Mouse (Mus musculus) midbrain, embryonic 15.5 days (tissue): Measurements from ENCODE around the gene Evi5. TPM values are rescaled to one million over a fixed set of nuclear protein-coding genes. Genes with fewer than 3 reads are reported as not detected.

Experiments
- ATAC-seq: fragments of 200-750 bp; cut with Nextera tagmentation; replicated peaks from 2 replicates; pipeline ENCODE4 v1.8.0; 2017; ENCODE audit warnings: moderate TSS enrichment
- H3K27ac ChIP-seq: fragments of 300-500 bp; sonication (generic); 2 replicates; pipeline ENCODE4 v1.5.1; 2015; ENCODE audit warnings: mild to moderate bottlenecking, inconsistent platforms
- H3K27me3 ChIP-seq: fragments of 300-500 bp; sonication (generic); replicated peaks from 2 replicates; pipeline ENCODE4 v1.6.1; 2015; ENCODE audit warnings: inconsistent platforms
- H3K36me3 ChIP-seq: fragments of 300-500 bp; sonication (generic); replicated peaks from 2 replicates; pipeline ENCODE4 v1.6.1; 2015; ENCODE audit warnings: inconsistent platforms
- H3K4me1 ChIP-seq: fragments of 300-500 bp; sonication (generic); 2 replicates; pipeline ENCODE4 v1.6.1; 2015; ENCODE audit warnings: inconsistent platforms
- H3K4me2 ChIP-seq: fragments of 300-500 bp; sonication (generic); 2 replicates; pipeline ENCODE4 v1.6.1; 2015; ENCODE audit warnings: inconsistent platforms, mild to moderate bottlenecking, moderate library complexity
- H3K4me3 ChIP-seq: fragments of 300-500 bp; sonication (generic); 2 replicates; pipeline ENCODE4 v1.5.1; 2015; ENCODE audit warnings: mild to moderate bottlenecking, inconsistent platforms
- H3K9ac ChIP-seq: fragments of 300-500 bp; sonication (generic); 2 replicates; pipeline ENCODE4 v1.6.1; 2015; ENCODE audit warnings: mild to moderate bottlenecking, inconsistent platforms
- H3K9me3 ChIP-seq: fragments of 300-500 bp; sonication (generic); 2 replicates; pipeline ENCODE4 v1.6.1; 2016; ENCODE audit warnings: inconsistent platforms
- WGBS: fragments of 180-500 bp; shearing (Covaris S2); methylation state at CpG from one replicate; pipeline ENCODE4 v1.1.7; 2015; ENCODE audit warnings: mixed read lengths; 5-methylcytosine and 5-hydroxymethylcytosine counted together
- polyA plus RNA-seq: library from polyadenylated mRNA; unstranded; fragments of >200 nt; fragmentation: Nextera tagmentation; extraction: Ambion mirVana; gene quantifications from 2 replicates; pipeline ENCODE4 v1.2.1, GENCODE M21; 2015

Gene Evi5
- polyA plus RNA-seq, 1 experiment from 2014 or later, result 48.5 TPM

DNA sequence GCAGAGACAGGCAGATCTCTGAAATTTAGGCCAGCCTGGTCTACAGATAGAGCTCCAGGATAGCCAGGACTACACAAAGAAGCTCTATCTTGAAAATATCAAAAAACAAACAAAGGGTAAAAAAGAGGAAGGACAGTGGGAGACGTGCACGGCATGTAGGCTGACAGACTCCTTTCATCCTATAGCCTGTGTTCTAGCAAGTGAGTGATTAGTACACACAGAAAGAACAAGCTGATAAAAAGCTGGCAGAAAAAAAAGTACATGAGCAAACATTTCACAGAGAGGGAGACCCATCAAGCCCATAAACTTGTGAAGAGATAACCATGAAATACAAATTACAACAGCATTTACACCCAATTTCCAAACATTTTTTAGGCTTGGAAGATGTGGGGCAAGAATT lies 163.2 kb downstream of the Evi5 start:
- no peaks in the 10 kb centered on the region for H3K4me1 ChIP-seq
- H3K4me3 ChIP-seq, result no peak overlapping the region
- no peak for ATAC-seq
- no peak overlapping the region for H3K4me2 ChIP-seq
- WGBS, result 77% methylated on average over 2 of the region's 2 CpGs
- H3K9ac ChIP-seq, result no peak overlapping the region
- no peaks in the 10 kb centered on the region for H3K9me3 ChIP-seq
- peaks cover 6% of the 10 kb centered on the region for H3K27me3 ChIP-seq
- H3K36me3 ChIP-seq, result no peaks in the 10 kb centered on the region
- H3K27ac ChIP-seq, result no peak overlapping the region

DNA sequence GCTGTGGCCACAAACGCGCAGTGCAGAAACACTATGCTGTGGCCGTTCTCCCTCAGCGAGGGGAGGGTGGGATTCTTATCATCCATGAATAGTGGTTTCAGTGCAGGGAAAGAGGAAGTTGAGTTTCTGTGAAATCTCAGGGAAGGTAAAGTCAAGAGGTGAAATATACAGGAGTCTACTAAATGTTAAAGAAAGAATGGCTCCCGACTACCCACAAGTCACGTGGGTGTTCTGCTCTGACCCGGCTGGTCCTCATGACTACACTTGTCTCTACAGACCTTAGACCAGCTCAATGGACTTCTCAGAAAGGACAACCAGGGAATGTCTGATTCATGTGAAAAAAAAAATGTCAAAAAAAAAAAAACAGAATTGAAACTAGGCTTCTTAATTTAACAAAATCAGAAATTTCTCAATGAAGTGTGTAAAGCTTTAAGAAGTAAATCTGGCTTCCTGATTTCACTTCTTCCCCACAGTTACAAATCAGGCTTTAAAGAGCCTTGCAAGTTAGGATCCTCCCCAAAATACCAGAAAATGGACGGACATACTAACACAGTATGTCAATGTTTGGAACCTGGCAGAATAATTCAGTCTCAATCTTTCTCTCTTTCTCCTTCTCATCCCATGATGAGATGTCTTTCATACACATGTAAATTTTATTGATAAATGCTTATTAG lies 166.6 kb downstream of the Evi5 start:
- no peak for ATAC-seq
- H3K27ac ChIP-seq, result no peak overlapping the region
- H3K27me3 ChIP-seq, result no peaks in the 10 kb centered on the region
- H3K4me2 ChIP-seq, result no peak overlapping the region
- H3K4me3 ChIP-seq, result no peak overlapping the region
- H3K36me3 ChIP-seq, result no peaks in the 10 kb centered on the region
- 91% methylated on average over 8 of the region's 8 CpGs for WGBS
- no peak overlapping the region for H3K9ac ChIP-seq
- H3K9me3 ChIP-seq, result no peaks in the 10 kb centered on the region
- no peaks in the 10 kb centered on the region for H3K4me1 ChIP-seq

DNA sequence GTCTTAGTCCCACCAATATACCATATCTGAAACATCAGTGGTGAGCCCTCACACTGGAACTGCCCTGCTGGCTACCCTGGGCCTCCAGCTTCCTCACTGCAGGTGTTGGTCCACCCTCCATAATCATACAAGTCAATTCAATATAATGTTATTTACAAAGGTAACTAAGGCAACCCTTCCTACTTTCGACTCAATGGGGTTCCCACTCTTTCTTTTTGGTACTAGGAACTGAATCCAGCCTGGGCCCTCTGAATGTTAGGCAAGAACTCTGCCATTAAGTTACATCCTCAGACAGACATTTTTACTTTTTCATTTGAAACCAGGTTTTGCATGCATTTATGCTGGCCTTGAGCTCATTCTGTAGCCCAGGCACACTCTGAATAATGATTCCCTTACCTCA lies 168.6 kb downstream of the Evi5 start:
- 94% methylated on average over 1 of the region's 1 CpGs for WGBS
- H3K4me2 ChIP-seq, result no peak overlapping the region
- no peak overlapping the region for H3K4me3 ChIP-seq
- H3K4me1 ChIP-seq, result no peaks in the 10 kb centered on the region
- H3K27me3 ChIP-seq, result no peaks in the 10 kb centered on the region
- no peaks in the 10 kb centered on the region for H3K9me3 ChIP-seq
- H3K9ac ChIP-seq, result no peak overlapping the region
- no peak overlapping the region for H3K27ac ChIP-seq
- no peak for ATAC-seq
- no peaks in the 10 kb centered on the region for H3K36me3 ChIP-seq

DNA sequence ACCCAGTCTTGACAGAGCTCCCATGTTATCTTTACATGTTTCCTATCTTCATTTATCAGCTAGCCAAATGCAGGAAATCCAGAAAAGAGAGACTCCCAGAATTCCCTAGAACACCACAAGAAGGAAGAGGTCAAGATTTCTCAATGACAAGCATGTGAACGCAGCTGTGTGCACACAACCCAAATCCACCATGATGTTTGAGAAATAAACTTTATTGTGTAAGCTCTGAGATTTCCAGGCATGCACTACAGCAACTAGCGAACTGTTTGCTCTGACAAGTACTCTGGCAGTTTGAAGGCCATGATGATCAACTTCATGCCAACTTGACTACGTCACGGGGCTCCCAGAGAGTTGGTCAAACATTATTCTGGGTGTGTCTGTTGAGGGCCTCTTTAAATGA lies 169.2 kb downstream of the Evi5 start:
- ATAC-seq, result no peak
- no peaks in the 10 kb centered on the region for H3K36me3 ChIP-seq
- no peak overlapping the region for H3K4me3 ChIP-seq
- H3K9ac ChIP-seq, result no peak overlapping the region
- WGBS, result 91% methylated on average over 4 of the region's 4 CpGs
- H3K27me3 ChIP-seq, result no peaks in the 10 kb centered on the region
- no peak overlapping the region for H3K27ac ChIP-seq
- no peak overlapping the region for H3K4me2 ChIP-seq
- no peaks in the 10 kb centered on the region for H3K9me3 ChIP-seq
- no peaks in the 10 kb centered on the region for H3K4me1 ChIP-seq

DNA sequence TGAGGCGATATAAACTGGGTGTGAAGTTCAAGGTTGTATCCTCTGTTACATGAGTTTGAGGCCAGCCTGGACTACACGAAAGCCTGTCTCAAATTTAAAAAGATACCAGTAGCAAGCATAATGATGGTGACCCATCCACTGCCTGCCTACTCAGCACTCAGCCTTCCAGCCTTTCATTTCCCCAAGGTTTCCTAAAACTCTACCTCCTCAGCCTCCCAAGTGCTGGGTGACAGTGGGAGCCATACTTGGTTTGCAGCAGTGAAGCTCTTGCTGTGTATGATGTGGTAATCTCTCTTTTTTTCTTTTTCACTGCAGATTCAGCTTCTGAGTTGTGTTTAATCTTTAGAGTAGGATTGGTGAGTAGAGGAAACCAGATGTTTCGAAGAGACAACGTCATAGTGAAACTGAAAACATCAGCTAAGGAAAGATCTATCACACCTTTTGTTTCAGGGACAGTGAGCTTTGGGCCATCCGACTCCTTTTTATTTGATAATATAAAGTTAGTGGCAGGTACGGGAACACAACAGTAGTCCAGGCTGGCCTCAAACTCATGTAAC lies 171.6 kb downstream of the Evi5 start:
- no peaks in the 10 kb centered on the region for H3K27me3 ChIP-seq
- no peaks in the 10 kb centered on the region for H3K4me1 ChIP-seq
- H3K36me3 ChIP-seq, result no peaks in the 10 kb centered on the region
- no peak for ATAC-seq
- H3K9me3 ChIP-seq, result no peaks in the 10 kb centered on the region
- WGBS, result 88% methylated on average over 6 of the region's 6 CpGs
- H3K4me2 ChIP-seq, result no peak overlapping the region
- H3K4me3 ChIP-seq, result no peak overlapping the region
- no peak overlapping the region for H3K27ac ChIP-seq
- H3K9ac ChIP-seq, result no peak overlapping the region

DNA sequence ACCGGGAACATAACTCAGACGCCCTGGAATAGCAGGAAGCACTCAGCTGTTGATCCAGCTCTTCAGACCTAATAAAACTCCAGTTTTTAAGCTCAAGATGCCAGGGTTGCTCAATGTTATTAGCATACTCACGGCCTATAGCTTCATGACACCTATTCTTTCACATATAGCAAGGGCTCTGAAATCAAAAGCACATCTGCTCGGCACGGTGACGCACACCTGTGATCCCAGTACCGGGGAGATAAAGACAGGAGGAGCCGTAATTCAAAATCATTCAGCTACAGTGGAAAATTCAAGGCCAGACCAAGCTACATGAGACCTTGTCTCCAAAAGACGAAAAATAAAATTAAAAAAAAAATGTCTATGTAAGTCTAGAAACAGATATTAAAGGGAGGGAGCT lies 173.2 kb downstream of the Evi5 start:
- 88% methylated on average over 9 of the region's 9 CpGs for WGBS

DNA sequence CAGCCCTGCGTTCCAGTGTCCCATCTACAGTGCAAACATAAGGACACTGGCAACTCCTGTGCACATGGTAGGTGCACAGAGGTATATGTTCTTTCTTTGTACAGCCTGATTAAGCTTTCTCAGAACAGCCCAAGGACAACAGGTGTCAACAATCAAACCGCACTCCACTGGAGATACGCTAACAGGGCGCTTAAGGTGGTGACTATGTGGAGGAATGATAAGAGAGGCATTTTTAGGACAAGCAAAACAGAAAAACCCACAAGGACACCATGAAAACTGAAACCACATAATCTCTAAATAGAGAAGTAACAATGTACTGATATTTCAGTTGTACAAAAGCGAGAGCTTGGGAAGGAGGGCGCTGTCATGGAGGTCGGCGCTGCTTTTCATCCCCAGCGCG lies 174.0 kb downstream of the Evi5 start:
- whole genome bisulfite sequencing, result 94% methylated on average over 10 of the region's 10 CpGs
- no peak for ATAC-seq
- Histone ChIP-seq H3K27me3 (no peaks in the 10 kb centered on the region), H3K4me1 (no peaks in the 10 kb centered on the region), H3K9me3 (no peaks in the 10 kb centered on the region), H3K4me2 (no peak overlapping the region), H3K27ac (no peak overlapping the region), H3K4me3 (no peak overlapping the region), H3K9ac (no peak overlapping the region), H3K36me3 (no peaks in the 10 kb centered on the region)

More for the DNA sequence above, 173.2 kb downstream of the Evi5 start:
- Histone ChIP-seq H3K9ac (no peak overlapping the region), H3K4me3 (no peak overlapping the region), H3K4me2 (no peak overlapping the region), H3K27me3 (no peaks in the 10 kb centered on the region), H3K36me3 (no peaks in the 10 kb centered on the region), H3K27ac (no peak overlapping the region), H3K4me1 (no peaks in the 10 kb centered on the region), H3K9me3 (no peaks in the 10 kb centered on the region)
- ATAC-seq, result no peak

DNA sequence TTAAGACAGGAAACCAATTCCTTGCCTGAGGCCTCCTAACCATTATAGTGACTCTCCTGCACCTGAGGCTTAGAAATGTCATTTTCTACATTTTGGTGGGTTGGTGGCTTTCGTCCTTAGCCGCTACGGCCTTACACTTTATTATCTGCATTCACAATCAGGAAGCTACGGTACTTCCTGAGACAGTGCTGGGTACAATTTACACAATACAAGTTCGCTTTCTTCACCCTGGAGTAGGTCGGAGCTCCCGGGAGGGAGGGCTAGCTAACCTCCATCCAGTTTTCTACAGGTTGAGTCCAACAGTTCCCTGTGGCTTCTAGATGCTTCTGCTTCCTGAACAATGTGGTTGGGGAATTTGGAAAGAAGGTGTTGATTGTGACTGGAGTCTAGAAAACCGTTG lies 176.0 kb downstream of the Evi5 start:
- Histone ChIP-seq H3K36me3 (no peaks in the 10 kb centered on the region), H3K4me3 (no peak overlapping the region), H3K27ac (no peak overlapping the region), H3K4me1 (no peaks in the 10 kb centered on the region), H3K9me3 (no peaks in the 10 kb centered on the region), H3K27me3 (no peaks in the 10 kb centered on the region), H3K9ac (no peak overlapping the region), H3K4me2 (no peak overlapping the region)
- WGBS, result 85% methylated on average over 8 of the region's 8 CpGs
- no peak for ATAC-seq

DNA sequence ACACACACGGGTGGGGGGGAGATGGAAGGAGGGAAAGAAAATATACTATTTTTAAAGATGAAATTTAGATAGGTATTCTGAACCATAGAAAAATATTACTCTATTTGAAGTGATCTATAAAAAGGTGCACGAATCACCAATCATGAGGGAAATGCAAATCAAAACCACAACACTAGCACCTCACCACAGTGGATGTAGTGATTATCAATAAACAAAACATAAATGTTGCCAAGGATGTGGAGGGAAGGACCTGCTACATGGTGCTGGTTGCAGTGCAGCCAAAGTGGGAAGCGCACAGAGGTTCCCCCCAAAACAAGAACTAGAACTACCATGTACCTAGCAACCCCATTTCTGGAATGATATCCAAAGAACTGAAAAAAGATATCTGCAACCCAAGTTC lies 179.9 kb downstream of the Evi5 start:
- 70% methylated on average over 3 of the region's 3 CpGs for WGBS
- no peak overlapping the region for H3K27ac ChIP-seq
- H3K36me3 ChIP-seq, result no peaks in the 10 kb centered on the region
- no peak overlapping the region for H3K4me2 ChIP-seq
- no peak overlapping the region for H3K9ac ChIP-seq
- H3K27me3 ChIP-seq, result peaks cover 4% of the 10 kb centered on the region; the same call in 1 of the 2 replicates
- no peak for ATAC-seq
- H3K4me1 ChIP-seq, result no peaks in the 10 kb centered on the region
- H3K9me3 ChIP-seq, result no peaks in the 10 kb centered on the region
- H3K4me3 ChIP-seq, result no peak overlapping the region

Other genes starting within 250 kb of the Evi5 start
- gene Gfi1, start 149.1 kb downstream of the Evi5 start, polyA plus RNA-seq, result not detected in 2 replicates
- gene Ube2d2b, start 45.0 kb downstream of the Evi5 start, polyA plus RNA-seq, result 0.13 and 0.22 TPM in 2 replicates
- gene Rpl5, start 25.4 kb upstream of the Evi5 start, polyA plus RNA-seq, result 63.8 and 64.8 TPM in 2 replicates
- gene Fam69a, start 112.0 kb upstream of the Evi5 start, polyA plus RNA-seq, result 50.0 and 53.3 TPM in 2 replicates
- 111 and 120 TPM in 2 replicates for gene Mtf2, start 190.6 kb upstream of the Evi5 start, polyA plus RNA-seq